ENCODE assay signal across 12 mouse cellular contexts in genomic region chr14:98108764-98109163, GRCm38 (mm10).
DNase-seq lines count a peak whose midpoint lies in the region; ATAC-seq and TF ChIP-seq lines count a peak whose summit lies in the region.
"Had no signal": no experiment of that assay in that cellular context is flagged by ENCODE, and none has a peak within 500 bp of the region (broad histone marks: within the 10 kb centered on the region; RNA-seq: fewer than 3 reads in every experiment).

No protein-coding gene starts in this region.

- no peak overlapping the region for H3K4me3 ChIP-seq in forebrain, embryonic 11.5 days (ENCODE audit: low read depth, low read length)
- H3K4me3 ChIP-seq in hindbrain, embryonic 14.5 days (replicated peaks; ENCODE audit: low read length), result no peak overlapping the region
- H3K4me3 ChIP-seq in midbrain, postnatal 0 days (ENCODE audit: low read depth, low read length), result no peak overlapping the region
- H3K4me3 ChIP-seq: liver, embryonic 13.5 days had no signal

- peaks cover 8% of the 10 kb centered on the region; the same call in 1 of the 2 replicates for H3K4me1 ChIP-seq in forebrain, embryonic 11.5 days (replicated peaks; ENCODE audit: control insufficient read depth, insufficient read depth, low read length)
- peaks cover 11% of the 10 kb centered on the region for H3K4me1 ChIP-seq in hindbrain, embryonic 14.5 days (replicated peaks; ENCODE audit: control insufficient read depth, insufficient read depth, low read length)
- H3K4me1 ChIP-seq in midbrain, postnatal 0 days (ENCODE audit: insufficient read depth, low read length), result no peaks in the 10 kb centered on the region
- H3K4me1 ChIP-seq: liver, embryonic 13.5 days had no signal

- DNase-seq in layer of hippocampus, adult 11-12 months (ENCODE audit: low spot score), result peak; percentile 10
- DNase-seq in layer of hippocampus, postnatal 10 days (ENCODE audit: low spot score in 2 of 2), result no peak
- peak; percentile 56 for DNase-seq in forebrain, embryonic 11.5 days (ENCODE audit: low spot score)
- peak; percentile 36 for DNase-seq in hindbrain, embryonic 14.5 days (ENCODE audit: low spot score)
- peak; percentile 80 for DNase-seq in midbrain, postnatal 0 days (ENCODE audit: low spot score)
- DNase-seq in adrenal gland, postnatal 36 days, result no peak
- no peak for DNase-seq in heart, postnatal 14 days
- DNase-seq: liver, embryonic 13.5 days; lung, postnatal 36 days; thymus, postnatal 14 days had no signal

- H3K4me2 ChIP-seq in forebrain, embryonic 11.5 days (ENCODE audit: low read depth, low read length, severe bottlenecking), result no peak overlapping the region
- H3K4me2 ChIP-seq in hindbrain, embryonic 14.5 days (replicated peaks), result no peak overlapping the region
- no peak overlapping the region for H3K4me2 ChIP-seq in midbrain, postnatal 0 days (ENCODE audit: low read depth, low read length, poor library complexity, severe bottlenecking)
- H3K4me2 ChIP-seq: liver, embryonic 13.5 days had no signal

- no peak overlapping the region for H3K9ac ChIP-seq in forebrain, embryonic 11.5 days (ENCODE audit: low read length)
- H3K9ac ChIP-seq in hindbrain, embryonic 14.5 days, result no peak overlapping the region
- H3K9ac ChIP-seq in midbrain, postnatal 0 days (replicated peaks; ENCODE audit: low read length, poor library complexity, severe bottlenecking), result no peak overlapping the region
- H3K9ac ChIP-seq: liver, embryonic 13.5 days had no signal

- H3K9me3 ChIP-seq in forebrain, embryonic 11.5 days (ENCODE audit: control insufficient read depth, low read length), result no peaks in the 10 kb centered on the region
- H3K9me3 ChIP-seq in hindbrain, embryonic 14.5 days (ENCODE audit: control insufficient read depth, low read length), result no peaks in the 10 kb centered on the region
- no peaks in the 10 kb centered on the region for H3K9me3 ChIP-seq in midbrain, postnatal 0 days (ENCODE audit: low read length)
- H3K9me3 ChIP-seq: liver, embryonic 13.5 days had no signal

- peak; percentile 76 for ATAC-seq in forebrain, embryonic 11.5 days (replicated peaks; ENCODE audit: low FRiP score)
- no peak for ATAC-seq in hindbrain, embryonic 14.5 days (ENCODE audit: low FRiP score)
- no peak for ATAC-seq in midbrain, postnatal 0 days (ENCODE audit: low FRiP score)
- ATAC-seq in megakaryocyte-erythroid progenitor cell, adult 5-6 weeks (replicated peaks; ENCODE audit: low FRiP score, low TSS enrichment, poor library complexity, severe bottlenecking), result no peak
- ATAC-seq: intestine, embryonic 16.5 days had no signal

- TF ChIP-seq CTCF in midbrain, postnatal 0 days (IDR thresholded peaks at IDR 0.05), result no peak

- H3K36me3 ChIP-seq in forebrain, embryonic 11.5 days (ENCODE audit: control insufficient read depth, insufficient read depth, low read length), result no peaks in the 10 kb centered on the region
- no peaks in the 10 kb centered on the region for H3K36me3 ChIP-seq in hindbrain, embryonic 14.5 days (replicated peaks; ENCODE audit: control insufficient read depth, insufficient read depth)
- no peaks in the 10 kb centered on the region for H3K36me3 ChIP-seq in midbrain, postnatal 0 days (ENCODE audit: insufficient read depth, low read length)
- H3K36me3 ChIP-seq: liver, embryonic 13.5 days had no signal

- 5% methylated on average over 3 of the region's 3 CpGs for WGBS in forebrain, embryonic 11.5 days
- 17% methylated on average over 3 of the region's 3 CpGs for WGBS in hindbrain, embryonic 14.5 days
- WGBS in midbrain, postnatal 0 days, result 39% methylated on average over 3 of the region's 3 CpGs

- no peaks in the 10 kb centered on the region for H3K27me3 ChIP-seq in forebrain, embryonic 11.5 days (ENCODE audit: control insufficient read depth, insufficient read depth, low read length)
- no peaks in the 10 kb centered on the region for H3K27me3 ChIP-seq in hindbrain, embryonic 14.5 days (ENCODE audit: control insufficient read depth, insufficient read depth, low read length)
- no peaks in the 10 kb centered on the region for H3K27me3 ChIP-seq in midbrain, postnatal 0 days (ENCODE audit: insufficient read depth, low read length)
- H3K27me3 ChIP-seq: liver, embryonic 13.5 days had no signal

- H3K27ac ChIP-seq in forebrain, embryonic 11.5 days (ENCODE audit: low read depth, low read length), result no peak overlapping the region
- peak overlapping the region; percentile 20; the same call in 1 of the 2 replicates for H3K27ac ChIP-seq in hindbrain, embryonic 14.5 days
- no peak overlapping the region for H3K27ac ChIP-seq in midbrain, postnatal 0 days (ENCODE audit: low read depth, low read length)
- H3K27ac ChIP-seq: liver, embryonic 13.5 days had no signal

- intact Hi-C loops in heart, postnatal 14 days (cut with DNase I), result no loop called here

Comparison
In these comparisons a context has a peak if more than half of its experiments do, and no peak if none do; other contexts are left out.
1. DNase-seq: peak in layer of hippocampus, adult 11-12 months (single experiment), forebrain, embryonic 11.5 days (single experiment), hindbrain, embryonic 14.5 days (single experiment) and midbrain, postnatal 0 days (single experiment); none in layer of hippocampus, postnatal 10 days (0 of 2), adrenal gland, postnatal 36 days (0 of 2) and heart, postnatal 14 days (0 of 2).